Mouse (Mus musculus): ENCODE results near the gene Mrps16. TPM values are rescaled to one million over a fixed set of nuclear protein-coding genes. Genes with fewer than 3 reads are reported as not detected.

The Mrps16 gene
- polyA plus RNA-seq, 1 experiment = 18.6 TPM

- Histone ChIP-seq H3K27me3 (replicated peaks) (peaks cover 11% of the 10 kb centered on the region), H3K9me3 (no peaks in the 10 kb centered on the region), H3K4me3 (replicated peaks) (no peak overlapping the region), H3K36me3 (replicated peaks; ENCODE audit: low read length) (no peaks in the 10 kb centered on the region), H3K4me1 (peaks cover 17% of the 10 kb centered on the region)
- TF ChIP-seq FLI1 (IDR thresholded peaks at IDR 0.05; ENCODE audit: low read length) (no peak), GATA1 (IDR thresholded peaks at IDR 0.05; ENCODE audit: borderline replicate concordance, low read length) (no peak)
Measured at GRCm38 (mm10) chr14:20398864-20399263, 5.4 kb upstream of the Mrps16 start.

- H3K4me1 ChIP-seq = peaks cover 21% of the 10 kb centered on the region
Measured at GRCm38 (mm10) chr14:20397220-20397619, 3.8 kb upstream of the Mrps16 start.

DNA sequence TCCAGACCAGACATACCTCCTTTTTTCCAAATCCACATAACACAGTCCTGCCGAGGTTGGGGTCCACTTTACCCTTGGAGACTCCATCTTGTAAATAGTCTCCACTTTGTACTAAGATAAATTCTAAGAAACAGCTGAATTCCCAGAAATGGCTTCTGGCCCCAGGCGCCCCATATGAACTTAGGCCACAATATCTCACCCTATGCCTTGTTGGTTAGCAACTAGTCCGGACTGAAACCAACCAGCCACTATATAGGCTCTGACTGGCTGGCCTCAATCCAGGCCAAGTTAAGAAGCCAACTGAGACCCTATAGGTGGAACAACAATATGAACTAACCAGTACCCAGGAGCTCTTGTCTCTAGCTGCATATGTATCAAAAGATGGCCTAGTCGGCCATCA lies 1.1 kb downstream of the Mrps16 start:
- peaks cover 32% of the 10 kb centered on the region for H3K36me3 ChIP-seq (replicated peaks; ENCODE audit: low read length)
- H3K9me3 ChIP-seq = no peaks in the 10 kb centered on the region
- H3K4me3 ChIP-seq (replicated peaks) = peak overlapping the region; percentile 80
- peaks cover 43% of the 10 kb centered on the region for H3K4me1 ChIP-seq
- TF ChIP-seq GATA1 (IDR thresholded peaks at IDR 0.05; ENCODE audit: borderline replicate concordance, low read length) (no peak), FLI1 (IDR thresholded peaks at IDR 0.05; ENCODE audit: low read length) (no peak)
- no peaks in the 10 kb centered on the region for H3K27me3 ChIP-seq (replicated peaks)

More at GRCm38 (mm10) chr14:20397220-20397619, 3.8 kb upstream of the Mrps16 start:
- Histone ChIP-seq H3K4me3 (replicated peaks) (no peak overlapping the region), H3K36me3 (replicated peaks; ENCODE audit: low read length) (peaks cover 2% of the 10 kb centered on the region), H3K9me3 (no peaks in the 10 kb centered on the region), H3K27me3 (replicated peaks) (peaks cover 9% of the 10 kb centered on the region)
- TF ChIP-seq GATA1 (IDR thresholded peaks at IDR 0.05; ENCODE audit: borderline replicate concordance, low read length) = no peak
- no peak for TF ChIP-seq FLI1 (IDR thresholded peaks at IDR 0.05; ENCODE audit: low read length)

- H3K27me3 ChIP-seq (replicated peaks) = no peaks in the 10 kb centered on the region
- H3K9me3 ChIP-seq = no peaks in the 10 kb centered on the region
- H3K36me3 ChIP-seq (replicated peaks; ENCODE audit: low read length) = peaks cover 55% of the 10 kb centered on the region
- peaks cover 65% of the 10 kb centered on the region for H3K4me1 ChIP-seq
- peak overlapping the region; percentile 98 for H3K4me3 ChIP-seq (replicated peaks)
- no peak for TF ChIP-seq FLI1 (IDR thresholded peaks at IDR 0.05; ENCODE audit: low read length)
- TF ChIP-seq GATA1 (IDR thresholded peaks at IDR 0.05; ENCODE audit: borderline replicate concordance, low read length) = no peak
Measured at GRCm38 (mm10) chr14:20389446-20390079, 3.9 kb downstream of the Mrps16 start.

GRCm38 (mm10) chr14:20388441-20389129 lies 4.8 kb downstream of the Mrps16 start, which contains the start of gene Dnajc9:
Gene Dnajc9, minus strand, starts transcription at chr14:20388910.
- H3K9me3 ChIP-seq = no peaks in the 10 kb centered on the region
- peaks cover 65% of the 10 kb centered on the region for H3K36me3 ChIP-seq (replicated peaks; ENCODE audit: low read length)
- H3K27me3 ChIP-seq (replicated peaks) = no peaks in the 10 kb centered on the region
- peak within 1 kb of the TSS; percentile 98 for H3K4me3 ChIP-seq (replicated peaks)
- TF ChIP-seq GATA1 (IDR thresholded peaks at IDR 0.05; ENCODE audit: borderline replicate concordance, low read length) (no peak), FLI1 (IDR thresholded peaks at IDR 0.05; ENCODE audit: low read length) (peak; percentile 64; the same call in 1 of the 2 replicates)
- peaks cover 60% of the 10 kb centered on the region for H3K4me1 ChIP-seq

GRCm38 (mm10) chr14:20379753-20380430 lies 13.5 kb downstream of the Mrps16 start:
- Histone ChIP-seq H3K36me3 (replicated peaks; ENCODE audit: low read length) (peaks cover 84% of the 10 kb centered on the region), H3K4me3 (replicated peaks) (no peak overlapping the region), H3K4me1 (peaks cover 38% of the 10 kb centered on the region), H3K27me3 (replicated peaks) (no peaks in the 10 kb centered on the region), H3K9me3 (no peaks in the 10 kb centered on the region)
- TF ChIP-seq FLI1 (IDR thresholded peaks at IDR 0.05; ENCODE audit: low read length) = no peak
- TF ChIP-seq GATA1 (IDR thresholded peaks at IDR 0.05; ENCODE audit: borderline replicate concordance, low read length) = no peak

- Histone ChIP-seq H3K4me1 (peaks cover 33% of the 10 kb centered on the region), H3K9me3 (no peaks in the 10 kb centered on the region), H3K27me3 (replicated peaks) (no peaks in the 10 kb centered on the region), H3K4me3 (replicated peaks) (no peak overlapping the region), H3K36me3 (replicated peaks; ENCODE audit: low read length) (peaks cover 82% of the 10 kb centered on the region)
- TF ChIP-seq FLI1 (IDR thresholded peaks at IDR 0.05; ENCODE audit: low read length) (no peak), GATA1 (IDR thresholded peaks at IDR 0.05; ENCODE audit: borderline replicate concordance, low read length) (no peak)
Measured at GRCm38 (mm10) chr14:20379087-20379640, 14.3 kb downstream of the Mrps16 start.

DNA sequence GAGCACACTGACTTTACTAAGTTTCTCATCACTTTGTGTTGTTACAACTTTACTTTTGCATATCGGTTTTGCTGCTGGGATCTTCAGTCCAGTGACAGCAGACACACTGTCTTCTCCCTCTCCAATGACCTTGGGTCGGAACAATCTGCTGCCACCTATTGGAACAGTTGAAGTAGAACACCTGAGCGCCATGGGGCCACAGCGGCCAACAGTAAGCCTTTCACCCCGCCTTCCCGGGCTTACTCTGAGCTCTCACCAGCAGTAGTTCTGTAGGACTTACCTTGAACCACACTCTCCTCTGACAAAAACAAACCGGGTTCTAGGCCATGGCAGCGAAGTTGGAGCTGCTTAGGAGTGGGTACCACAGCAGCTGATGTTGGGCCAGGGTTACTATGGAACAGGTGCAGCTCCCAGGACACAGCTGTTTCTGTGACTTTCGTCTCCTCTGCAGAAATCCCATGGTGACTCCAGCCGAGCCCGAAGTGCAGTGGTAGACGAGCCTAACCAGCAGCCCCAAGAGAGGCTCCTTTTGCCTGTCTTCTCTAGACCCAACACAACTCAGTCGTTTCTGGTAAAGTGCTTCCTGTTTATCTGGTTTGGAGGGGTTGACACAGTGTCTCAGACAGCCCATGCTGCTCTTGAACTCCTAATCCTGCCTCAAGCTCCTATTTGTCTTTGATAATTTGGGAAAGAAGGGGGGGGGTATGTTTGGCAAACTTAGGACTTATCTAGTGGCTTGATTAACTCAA lies 14.9 kb downstream of the Mrps16 start:
- Histone ChIP-seq H3K4me3 (replicated peaks) (no peak overlapping the region), H3K36me3 (replicated peaks; ENCODE audit: low read length) (peaks cover 80% of the 10 kb centered on the region), H3K9me3 (no peaks in the 10 kb centered on the region), H3K4me1 (peaks cover 33% of the 10 kb centered on the region), H3K27me3 (replicated peaks) (no peaks in the 10 kb centered on the region)
- TF ChIP-seq FLI1 (IDR thresholded peaks at IDR 0.05; ENCODE audit: low read length) (no peak), GATA1 (IDR thresholded peaks at IDR 0.05; ENCODE audit: borderline replicate concordance, low read length) (no peak)

DNA sequence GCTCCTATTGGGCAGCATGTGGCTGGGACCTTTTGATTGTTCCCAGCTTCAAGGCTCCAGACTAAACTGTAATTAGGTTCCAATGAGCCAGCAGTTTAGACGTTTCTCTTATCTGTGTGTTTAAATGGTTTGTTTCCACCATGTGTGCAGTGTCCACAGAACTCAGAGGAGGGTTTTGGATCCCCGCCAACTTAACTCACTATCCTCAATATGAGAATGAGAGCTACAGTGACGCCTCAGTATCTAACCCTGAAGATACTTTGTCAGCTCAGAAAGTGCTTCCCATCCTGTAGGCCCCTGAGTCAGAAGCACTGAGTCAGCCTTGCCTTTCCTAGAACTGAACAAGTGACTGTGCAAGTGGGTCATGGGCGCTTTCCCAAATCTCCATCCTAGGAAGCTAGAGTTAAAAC lies 16.3 kb downstream of the Mrps16 start:
- no peaks in the 10 kb centered on the region for H3K9me3 ChIP-seq
- H3K36me3 ChIP-seq (replicated peaks; ENCODE audit: low read length) = peaks cover 76% of the 10 kb centered on the region
- peak overlapping the region; percentile 31 for H3K4me3 ChIP-seq (replicated peaks)
- TF ChIP-seq FLI1 (IDR thresholded peaks at IDR 0.05; ENCODE audit: low read length) = no peak
- TF ChIP-seq GATA1 (IDR thresholded peaks at IDR 0.05; ENCODE audit: borderline replicate concordance, low read length) = no peak
- no peaks in the 10 kb centered on the region for H3K27me3 ChIP-seq (replicated peaks)
- H3K4me1 ChIP-seq = peaks cover 33% of the 10 kb centered on the region

Data from megakaryocyte, embryonic 14.5 days (primary cell).